ENCODE assay signal across 16 mouse cellular contexts in the genomic region with DNA sequence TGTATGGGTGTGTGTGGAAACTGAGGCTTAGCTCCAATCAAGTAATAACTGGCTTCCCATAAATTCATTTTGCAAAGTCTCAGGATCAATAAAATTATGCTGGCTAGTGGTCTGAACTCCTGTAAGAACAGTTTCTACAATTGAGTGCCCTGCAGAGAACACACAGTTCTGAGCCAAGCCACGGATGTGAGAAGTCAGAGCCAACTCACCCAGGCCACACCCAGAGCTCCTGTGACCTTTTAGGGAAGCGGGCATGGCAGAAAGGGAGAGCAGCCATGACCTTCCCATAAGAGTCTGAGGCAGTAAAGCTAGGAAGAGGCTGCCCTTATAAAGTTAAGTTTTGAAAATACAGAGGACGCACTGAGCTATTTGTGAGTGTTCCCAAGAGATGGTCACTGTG.
DNase-seq lines count a peak whose midpoint lies in the region; ATAC-seq and TF ChIP-seq lines count a peak whose summit lies in the region.
"Had no signal": no experiment of that assay in that cellular context is flagged by ENCODE, and none has a peak within 500 bp of the region (broad histone marks: within the 10 kb centered on the region; RNA-seq: fewer than 3 reads in every experiment).

No protein-coding gene starts in this region.

- H3K9ac ChIP-seq in liver, postnatal 0 days (replicated peaks): no peak overlapping the region
- no peak overlapping the region for H3K9ac ChIP-seq in liver, embryonic 11.5 days (ENCODE audit: low read depth, low read length)
- H3K9ac ChIP-seq: hindbrain, embryonic 14.5 days; limb, embryonic 13.5 days; neural tube, embryonic 13.5 days; stomach, embryonic 15.5 days had no signal

- ATAC-seq in liver, postnatal 0 days: no peak
- ATAC-seq in liver, embryonic 11.5 days (replicated peaks; ENCODE audit: low FRiP score): no peak
- ATAC-seq: forebrain, embryonic 14.5 days had no signal

- H3K36me3 ChIP-seq in heart, embryonic 10.5 days: no peaks in the 10 kb centered on the region
- H3K36me3 ChIP-seq in liver, postnatal 0 days (replicated peaks; ENCODE audit: insufficient read depth, low read length): no peaks in the 10 kb centered on the region
- H3K36me3 ChIP-seq in liver, embryonic 11.5 days (ENCODE audit: control insufficient read depth, insufficient read depth, low read length): no peaks in the 10 kb centered on the region
- H3K36me3 ChIP-seq: limb, embryonic 13.5 days; neural tube, embryonic 13.5 days; stomach, embryonic 15.5 days had no signal

- 47% methylated on average over 3 of the region's 3 CpGs for WGBS in heart, embryonic 10.5 days
- 58% methylated on average over 3 of the region's 3 CpGs for WGBS in liver, postnatal 0 days (ENCODE audit: insufficient replicate concordance)
- WGBS in liver, embryonic 11.5 days: 65% methylated on average over 3 of the region's 3 CpGs
- WGBS in cerebellum, adult 2 months: 73% methylated on average over 3 of the region's 3 CpGs

- H3K4me3 ChIP-seq in heart, embryonic 10.5 days: no peak overlapping the region
- no peak overlapping the region for H3K4me3 ChIP-seq in liver, postnatal 0 days (ENCODE audit: low read depth, low read length)
- no peak overlapping the region for H3K4me3 ChIP-seq in liver, embryonic 11.5 days (ENCODE audit: low read depth, low read length)
- no peak overlapping the region for H3K4me3 ChIP-seq in left cerebral cortex, adult 2 months
- no peak overlapping the region for H3K4me3 ChIP-seq in cerebellum, adult 2 months (replicated peaks; ENCODE audit: insufficient read depth, low read depth, low read length)
- H3K4me3 ChIP-seq: erythroblast, embryonic 14.5 days; limb, embryonic 13.5 days; neural tube, embryonic 13.5 days; stomach, embryonic 15.5 days had no signal

- no peak overlapping the region for H3K4me2 ChIP-seq in liver, postnatal 0 days (ENCODE audit: low read depth, low read length)
- no peak overlapping the region for H3K4me2 ChIP-seq in liver, embryonic 11.5 days
- H3K4me2 ChIP-seq: hindbrain, embryonic 14.5 days; limb, embryonic 13.5 days; midbrain, embryonic 11.5 days; neural tube, embryonic 13.5 days; stomach, embryonic 15.5 days had no signal

- TF ChIP-seq EP300 in liver, postnatal 0 days (IDR thresholded peaks at IDR 0.05; ENCODE audit: low read depth): no peak

- TF ChIP-seq POLR2A in cerebellum, adult 2 months (IDR thresholded peaks at IDR 0.05; ENCODE audit: borderline replicate concordance, insufficient read depth, low read length): no peak

- peak; percentile 73 to 76 for DNase-seq in adrenal gland, adult (ENCODE audit: inconsistent age in 2 of 2, low spot score in 1 of 2)
- no peak for DNase-seq in adrenal gland, postnatal 4 days (ENCODE audit: low spot score in 2 of 2)
- DNase-seq in heart, embryonic 10.5 days (ENCODE audit: low spot score): no peak
- no peak for DNase-seq in heart, postnatal 14 days
- no peak for DNase-seq in liver, postnatal 0 days
- no peak for DNase-seq in liver, embryonic 11.5 days (ENCODE audit: low spot score)
- DNase-seq in left cerebral cortex, adult 2 months (ENCODE audit: extremely low spot score in 1 of 2, low spot score in 2 of 2): no peak
- DNase-seq in cerebellum, adult 2 months: no peak
- DNase-seq: lung, postnatal 4 days had no signal

- H3K27ac ChIP-seq in heart, embryonic 10.5 days: peak overlapping the region; percentile 39; the same call in 1 of the 2 replicates
- H3K27ac ChIP-seq in liver, postnatal 0 days (ENCODE audit: low read depth): 0 out of 2 replicates have a peak overlapping the region, but pooled peaks have one; percentile 5
- no peak overlapping the region for H3K27ac ChIP-seq in liver, embryonic 11.5 days (ENCODE audit: low read depth, low read length)
- no peak overlapping the region for H3K27ac ChIP-seq in left cerebral cortex, adult 2 months
- no peak overlapping the region for H3K27ac ChIP-seq in cerebellum, adult 2 months (ENCODE audit: insufficient read depth, low read length)
- H3K27ac ChIP-seq: hindbrain, embryonic 14.5 days; limb, embryonic 13.5 days; neural tube, embryonic 13.5 days; stomach, embryonic 15.5 days had no signal

- TF ChIP-seq CTCF in liver, postnatal 0 days (IDR thresholded peaks at IDR 0.05; ENCODE audit: low read depth): no peak
- no peak for TF ChIP-seq CTCF in left cerebral cortex, adult 2 months (IDR thresholded peaks at IDR 0.05)
- no peak for TF ChIP-seq CTCF in cerebellum, adult 2 months (IDR thresholded peaks at IDR 0.05; ENCODE audit: borderline replicate concordance, insufficient read depth, low read depth, low read length)

- peaks cover 88% of the 10 kb centered on the region for H3K4me1 ChIP-seq in heart, embryonic 10.5 days
- H3K4me1 ChIP-seq in liver, postnatal 0 days (ENCODE audit: insufficient read depth): peaks cover 23% of the 10 kb centered on the region
- H3K4me1 ChIP-seq in liver, embryonic 11.5 days (replicated peaks; ENCODE audit: control insufficient read depth, insufficient read depth, low read length): peaks cover 28% of the 10 kb centered on the region
- peaks cover 22% of the 10 kb centered on the region for H3K4me1 ChIP-seq in cerebellum, adult 2 months (ENCODE audit: control insufficient read depth, insufficient read depth, low read length)

- H3K27me3 ChIP-seq in heart, embryonic 10.5 days (ENCODE audit: insufficient read depth, poor library complexity, severe bottlenecking): no peaks in the 10 kb centered on the region
- H3K27me3 ChIP-seq in liver, postnatal 0 days (ENCODE audit: insufficient read depth, low read length): no peaks in the 10 kb centered on the region
- peaks cover 3% of the 10 kb centered on the region; the same call in 1 of the 2 replicates for H3K27me3 ChIP-seq in liver, embryonic 11.5 days (replicated peaks; ENCODE audit: control insufficient read depth, insufficient read depth, low read length)
- H3K27me3 ChIP-seq in cerebellum, adult 2 months (ENCODE audit: control insufficient read depth, insufficient read depth, low read length): no peaks in the 10 kb centered on the region
- H3K27me3 ChIP-seq: limb, embryonic 13.5 days; neural tube, embryonic 13.5 days; stomach, embryonic 15.5 days had no signal

- H3K9me3 ChIP-seq in heart, embryonic 10.5 days: no peaks in the 10 kb centered on the region
- no peaks in the 10 kb centered on the region for H3K9me3 ChIP-seq in liver, postnatal 0 days (ENCODE audit: low read length)
- no peaks in the 10 kb centered on the region for H3K9me3 ChIP-seq in liver, embryonic 11.5 days (ENCODE audit: control insufficient read depth, low read length)
- H3K9me3 ChIP-seq: limb, embryonic 13.5 days; neural tube, embryonic 13.5 days; stomach, embryonic 15.5 days had no signal

- intact Hi-C loops in heart, postnatal 14 days (cut with DNase I): no loop called here
- intact Hi-C loops in left cerebral cortex, adult 2 months (cut with DNase I): no loop called here

Comparison
In these comparisons a context has a peak if more than half of its experiments do, and no peak if none do; other contexts are left out.
1. DNase-seq: peak in adrenal gland, adult (2 of 2); none in adrenal gland, postnatal 4 days (0 of 2), heart, embryonic 10.5 days (single experiment), heart, postnatal 14 days (0 of 2), liver, postnatal 0 days (single experiment), liver, embryonic 11.5 days (single experiment), left cerebral cortex, adult 2 months (0 of 2) and cerebellum, adult 2 months (0 of 2).
2. H3K27ac ChIP-seq: peak in heart, embryonic 10.5 days (single experiment) and liver, postnatal 0 days (single experiment); none in liver, embryonic 11.5 days (single experiment), left cerebral cortex, adult 2 months (single experiment) and cerebellum, adult 2 months (single experiment).